ENCODE assay signal across 35 mouse cellular contexts in genomic region chr9:119687893-119688292, GRCm38 (mm10). TPM values are rescaled to one million over a fixed set of nuclear protein-coding genes. Genes with fewer than 3 reads are reported as not detected.
"Had no signal": no experiment of that assay in that cellular context is flagged by ENCODE, and none has a peak within 500 bp of the region (broad histone marks: within the 10 kb centered on the region; RNA-seq: fewer than 3 reads in every experiment).

No protein-coding gene starts in this region.

- H3K27ac ChIP-seq: limb, embryonic 10.5 days; limb, embryonic 12.5 days; limb, embryonic 13.5 days; limb, embryonic 15.5 days; liver, embryonic 12.5 days; liver, embryonic 13.5 days; liver, embryonic 14.5 days; liver, embryonic 15.5 days; lung, embryonic 15.5 days; macrophage; midbrain, embryonic 10.5 days; midbrain, embryonic 12.5 days; midbrain, embryonic 13.5 days; midbrain, embryonic 15.5 days had no signal

- DNase-seq: left cerebral cortex, postnatal 4 days; liver; liver, embryonic 13.5 days; liver, postnatal 0 days; lung, adult 18-20 months; lung, adult 2 months; lung, embryonic 14.5 days; lung, postnatal 10 days; lung, postnatal 14 days; lung, postnatal 36 days; lung, postnatal 4 days; midbrain, embryonic 14.5 days had no signal

- H3K4me2 ChIP-seq: limb, embryonic 12.5 days; limb, embryonic 13.5 days; limb, embryonic 15.5 days; liver, embryonic 11.5 days; liver, embryonic 12.5 days; liver, embryonic 13.5 days; liver, embryonic 15.5 days; lung, embryonic 14.5 days; lung, embryonic 15.5 days; midbrain, embryonic 11.5 days; midbrain, embryonic 12.5 days; midbrain, embryonic 13.5 days; midbrain, embryonic 15.5 days had no signal

- H3K27me3 ChIP-seq: limb, embryonic 13.5 days; limb, embryonic 15.5 days; liver, embryonic 12.5 days; liver, embryonic 13.5 days; liver, embryonic 15.5 days; lung, embryonic 15.5 days; megakaryocyte, embryonic 14.5 days; midbrain, embryonic 12.5 days; midbrain, embryonic 13.5 days; midbrain, embryonic 15.5 days had no signal

- H3K9ac ChIP-seq: limb, embryonic 12.5 days; limb, embryonic 13.5 days; limb, embryonic 15.5 days; liver, embryonic 12.5 days; liver, embryonic 13.5 days; liver, embryonic 14.5 days; liver, embryonic 15.5 days; liver, postnatal 0 days; lung, embryonic 14.5 days; lung, embryonic 15.5 days; midbrain, embryonic 12.5 days; midbrain, embryonic 13.5 days; midbrain, embryonic 15.5 days had no signal

- H3K4me1 ChIP-seq: limb, embryonic 10.5 days; limb, embryonic 12.5 days; limb, embryonic 13.5 days; limb, embryonic 15.5 days; liver, embryonic 12.5 days; liver, embryonic 13.5 days; liver, embryonic 15.5 days; megakaryocyte, embryonic 14.5 days; midbrain, embryonic 10.5 days; midbrain, embryonic 12.5 days; midbrain, embryonic 13.5 days; midbrain, embryonic 15.5 days had no signal

- H3K9me3 ChIP-seq: limb, embryonic 10.5 days; limb, embryonic 13.5 days; limb, embryonic 15.5 days; liver, embryonic 13.5 days; liver, embryonic 15.5 days; lung, embryonic 15.5 days; midbrain, embryonic 10.5 days; midbrain, embryonic 15.5 days had no signal

- H3K36me3 ChIP-seq: limb, embryonic 10.5 days; limb, embryonic 12.5 days; limb, embryonic 13.5 days; limb, embryonic 15.5 days; liver, embryonic 12.5 days; liver, embryonic 13.5 days; liver, embryonic 15.5 days; lung, embryonic 15.5 days; midbrain, embryonic 10.5 days; midbrain, embryonic 12.5 days; midbrain, embryonic 13.5 days; midbrain, embryonic 15.5 days had no signal

- H3K4me3 ChIP-seq: limb, embryonic 10.5 days; limb, embryonic 12.5 days; limb, embryonic 13.5 days; limb, embryonic 15.5 days; liver, embryonic 12.5 days; liver, embryonic 13.5 days; liver, embryonic 15.5 days; lung, embryonic 15.5 days; megakaryocyte, embryonic 14.5 days; midbrain, embryonic 10.5 days; midbrain, embryonic 12.5 days; midbrain, embryonic 13.5 days; midbrain, embryonic 15.5 days had no signal

RNA-seq across cellular contexts. Expression of gene Scn10a, which starts 31.2 kb away (rescaled TPM):
- total RNA-seq: liver, adult 2 months; megakaryocyte progenitor cell, adult 5-6 weeks; megakaryocyte, adult 5-6 weeks; megakaryocyte-erythroid progenitor cell, adult 5-6 weeks; midbrain, postnatal 0 days; monocyte, adult 5-6 weeks had no signal
- polyA plus RNA-seq: limb, embryonic 10.5 days; limb, embryonic 13.5 days; limb, embryonic 15.5 days; liver, adult 2 months; lung, embryonic 14.5 days; macrophage; midbrain, embryonic 11.5 days; midbrain, embryonic 12.5 days; midbrain, embryonic 14.5 days; midbrain, embryonic 15.5 days; midbrain, embryonic 16.5 days; midbrain, postnatal 0 days had no signal
